Mouse (Mus musculus): ENCODE results near the gene Fign. TPM values are rescaled to one million over a fixed set of nuclear protein-coding genes. Genes with fewer than 3 reads are reported as not detected.

The Fign gene
- total and polyA plus RNA-seq, 2 experiments, result 1.9 to 2.1 TPM

- Histone ChIP-seq H3K27me3 (ENCODE audit: control insufficient read depth, insufficient read depth, low read length) (no peaks in the 10 kb centered on the region), H3K4me3 (ENCODE audit: insufficient read depth, low read depth, low read length) (no peak overlapping the region), H3K36me3 (ENCODE audit: control insufficient read depth, insufficient read depth, low read length) (no peaks in the 10 kb centered on the region), H3K79me2 (ENCODE audit: control insufficient read depth, insufficient read depth, low read length) (peaks cover 3% of the 10 kb centered on the region; the same call in 1 of the 2 replicates), H3K9ac (ENCODE audit: low read depth, low read length) (no peak overlapping the region), H3K27ac (replicated peaks; ENCODE audit: insufficient read depth, low read depth, low read length) (no peak overlapping the region), H3K4me1 (ENCODE audit: control insufficient read depth, insufficient read depth, low read length) (peaks cover 8% of the 10 kb centered on the region; the same call in 1 of the 2 replicates)
- DNase-seq (ENCODE audit: extremely low read depth, low read depth, low spot score), result no peak
- no peak for TF ChIP-seq POLR2A (IDR thresholded peaks at IDR 0.05; ENCODE audit: extremely low read depth, insufficient read depth, low read length)
- TF ChIP-seq CTCF (IDR thresholded peaks at IDR 0.05; ENCODE audit: low read depth, low read length), result no peak
- WGBS, result 81% methylated on average over 6 of the region's 6 CpGs
Measured at GRCm38 (mm10) chr2:64093087-64093486, 4.8 kb downstream of the Fign start.

GRCm38 (mm10) chr2:64083853-64084427 is 13.9 kb downstream of the Fign start:
- no peak overlapping the region for H3K9ac ChIP-seq (ENCODE audit: low read depth, low read length)
- no peaks in the 10 kb centered on the region for H3K27me3 ChIP-seq (ENCODE audit: control insufficient read depth, insufficient read depth, low read length)
- WGBS, result 83% methylated on average over 5 of the region's 5 CpGs
- TF ChIP-seq CTCF (IDR thresholded peaks at IDR 0.05; ENCODE audit: low read depth, low read length), result no peak
- no peak for TF ChIP-seq POLR2A (IDR thresholded peaks at IDR 0.05; ENCODE audit: extremely low read depth, insufficient read depth, low read length)
- H3K79me2 ChIP-seq (ENCODE audit: control insufficient read depth, insufficient read depth, low read length), result peaks cover 5% of the 10 kb centered on the region; the same call in 1 of the 2 replicates
- no peak overlapping the region for H3K4me3 ChIP-seq (ENCODE audit: insufficient read depth, low read depth, low read length)
- H3K27ac ChIP-seq (replicated peaks; ENCODE audit: insufficient read depth, low read depth, low read length), result no peak overlapping the region
- no peaks in the 10 kb centered on the region for H3K36me3 ChIP-seq (ENCODE audit: control insufficient read depth, insufficient read depth, low read length)
- H3K4me1 ChIP-seq (ENCODE audit: control insufficient read depth, insufficient read depth, low read length), result peaks cover 6% of the 10 kb centered on the region; the same call in 1 of the 2 replicates
- DNase-seq (ENCODE audit: extremely low read depth, low read depth, low spot score), result no peak

- no peak overlapping the region for H3K9ac ChIP-seq (ENCODE audit: low read depth, low read length)
- peaks cover 5% of the 10 kb centered on the region; the same call in 1 of the 2 replicates for H3K79me2 ChIP-seq (ENCODE audit: control insufficient read depth, insufficient read depth, low read length)
- TF ChIP-seq CTCF (IDR thresholded peaks at IDR 0.05; ENCODE audit: low read depth, low read length) (no peak), POLR2A (IDR thresholded peaks at IDR 0.05; ENCODE audit: extremely low read depth, insufficient read depth, low read length) (no peak)
- peaks cover 11% of the 10 kb centered on the region for H3K4me1 ChIP-seq (ENCODE audit: control insufficient read depth, insufficient read depth, low read length)
- 39% methylated on average over 4 of the region's 4 CpGs for WGBS
- H3K4me3 ChIP-seq (ENCODE audit: insufficient read depth, low read depth, low read length), result no peak overlapping the region
- H3K36me3 ChIP-seq (ENCODE audit: control insufficient read depth, insufficient read depth, low read length), result no peaks in the 10 kb centered on the region
- no peak overlapping the region for H3K27ac ChIP-seq (replicated peaks; ENCODE audit: insufficient read depth, low read depth, low read length)
- no peak for DNase-seq (ENCODE audit: extremely low read depth, low read depth, low spot score)
- H3K27me3 ChIP-seq (ENCODE audit: control insufficient read depth, insufficient read depth, low read length), result no peaks in the 10 kb centered on the region
Measured at GRCm38 (mm10) chr2:64079765-64080164, 18.1 kb downstream of the Fign start.

GRCm38 (mm10) chr2:64078551-64078950 is 19.3 kb downstream of the Fign start:
- Histone ChIP-seq H3K79me2 (ENCODE audit: control insufficient read depth, insufficient read depth, low read length) (peaks cover 5% of the 10 kb centered on the region; the same call in 1 of the 2 replicates), H3K4me1 (ENCODE audit: control insufficient read depth, insufficient read depth, low read length) (peaks cover 11% of the 10 kb centered on the region), H3K4me3 (ENCODE audit: insufficient read depth, low read depth, low read length) (no peak overlapping the region), H3K9ac (ENCODE audit: low read depth, low read length) (no peak overlapping the region), H3K27me3 (ENCODE audit: control insufficient read depth, insufficient read depth, low read length) (no peaks in the 10 kb centered on the region), H3K36me3 (ENCODE audit: control insufficient read depth, insufficient read depth, low read length) (no peaks in the 10 kb centered on the region), H3K27ac (replicated peaks; ENCODE audit: insufficient read depth, low read depth, low read length) (peak overlapping the region; percentile 44; the same call in 1 of the 2 replicates)
- 51% methylated on average over 3 of the region's 3 CpGs for WGBS
- no peak for TF ChIP-seq CTCF (IDR thresholded peaks at IDR 0.05; ENCODE audit: low read depth, low read length)
- no peak for TF ChIP-seq POLR2A (IDR thresholded peaks at IDR 0.05; ENCODE audit: extremely low read depth, insufficient read depth, low read length)
- peak; percentile 69 for DNase-seq (ENCODE audit: extremely low read depth, low read depth, low spot score)

- H3K27ac ChIP-seq (replicated peaks; ENCODE audit: insufficient read depth, low read depth, low read length), result no peak overlapping the region
- H3K27me3 ChIP-seq (ENCODE audit: control insufficient read depth, insufficient read depth, low read length), result no peaks in the 10 kb centered on the region
- peaks cover 11% of the 10 kb centered on the region for H3K4me1 ChIP-seq (ENCODE audit: control insufficient read depth, insufficient read depth, low read length)
- no peak for DNase-seq (ENCODE audit: extremely low read depth, low read depth, low spot score)
- TF ChIP-seq CTCF (IDR thresholded peaks at IDR 0.05; ENCODE audit: low read depth, low read length) (no peak), POLR2A (IDR thresholded peaks at IDR 0.05; ENCODE audit: extremely low read depth, insufficient read depth, low read length) (no peak)
- no peak overlapping the region for H3K9ac ChIP-seq (ENCODE audit: low read depth, low read length)
- H3K79me2 ChIP-seq (ENCODE audit: control insufficient read depth, insufficient read depth, low read length), result peaks cover 5% of the 10 kb centered on the region; the same call in 1 of the 2 replicates
- H3K36me3 ChIP-seq (ENCODE audit: control insufficient read depth, insufficient read depth, low read length), result no peaks in the 10 kb centered on the region
- 88% methylated on average over 2 of the region's 2 CpGs for WGBS
- no peak overlapping the region for H3K4me3 ChIP-seq (ENCODE audit: insufficient read depth, low read depth, low read length)
Measured at GRCm38 (mm10) chr2:64077846-64078245, 20.0 kb downstream of the Fign start.

GRCm38 (mm10) chr2:64075873-64076272 is 22.0 kb downstream of the Fign start:
- WGBS, result 63% methylated on average over 6 of the region's 6 CpGs
- H3K27me3 ChIP-seq (ENCODE audit: control insufficient read depth, insufficient read depth, low read length), result no peaks in the 10 kb centered on the region
- peaks cover 5% of the 10 kb centered on the region; the same call in 1 of the 2 replicates for H3K79me2 ChIP-seq (ENCODE audit: control insufficient read depth, insufficient read depth, low read length)
- peaks cover 14% of the 10 kb centered on the region for H3K4me1 ChIP-seq (ENCODE audit: control insufficient read depth, insufficient read depth, low read length)
- H3K4me3 ChIP-seq (ENCODE audit: insufficient read depth, low read depth, low read length), result no peak overlapping the region
- H3K27ac ChIP-seq (replicated peaks; ENCODE audit: insufficient read depth, low read depth, low read length), result no peak overlapping the region
- no peak for TF ChIP-seq CTCF (IDR thresholded peaks at IDR 0.05; ENCODE audit: low read depth, low read length)
- TF ChIP-seq POLR2A (IDR thresholded peaks at IDR 0.05; ENCODE audit: extremely low read depth, insufficient read depth, low read length), result no peak
- peak; percentile 43 for DNase-seq (ENCODE audit: extremely low read depth, low read depth, low spot score)
- H3K36me3 ChIP-seq (ENCODE audit: control insufficient read depth, insufficient read depth, low read length), result no peaks in the 10 kb centered on the region
- no peak overlapping the region for H3K9ac ChIP-seq (ENCODE audit: low read depth, low read length)
